Comparison of ENCODE assay signal across 8 mouse cellular contexts in genomic region chr9:65100991-65101685, GRCm38 (mm10). TPM values are rescaled to one million over a fixed set of nuclear protein-coding genes. Genes with fewer than 3 reads are reported as not detected.
DNase-seq lines count a peak whose midpoint lies in the region; ATAC-seq lines count a peak whose summit lies in the region.

TSS of gene Igdcc4 (plus strand) at chr9:65101486.

- ATAC-seq in erythroblast, adult 5-6 weeks (replicated peaks; ENCODE audit: low FRiP score, poor library complexity, severe bottlenecking) = no peak
- peak; percentile 9; the same call in 1 of the 2 replicates for ATAC-seq in midbrain, embryonic 11.5 days (ENCODE audit: low FRiP score)

- peaks cover 8% of the 10 kb centered on the region for H3K4me1 ChIP-seq in erythroblast, embryonic 14.5 days (ENCODE audit: control insufficient read depth)
- H3K4me1 ChIP-seq in midbrain, embryonic 11.5 days (ENCODE audit: control insufficient read depth, insufficient read depth, low read length) = peaks cover 18% of the 10 kb centered on the region

- no peaks in the 10 kb centered on the region for H3K36me3 ChIP-seq in erythroblast, embryonic 14.5 days (ENCODE audit: control insufficient read depth)
- no peaks in the 10 kb centered on the region for H3K36me3 ChIP-seq in midbrain, embryonic 11.5 days (ENCODE audit: control insufficient read depth, insufficient read depth, low read length)

- H3K4me2 ChIP-seq in midbrain, embryonic 11.5 days = peak within 1 kb of the TSS; percentile 100

- peak within 1 kb of the TSS; percentile 58 for H3K4me3 ChIP-seq in erythroblast, embryonic 14.5 days (replicated peaks)
- H3K4me3 ChIP-seq in midbrain, embryonic 11.5 days (ENCODE audit: low read depth, low read length) = peak within 1 kb of the TSS; percentile 85

- peaks cover 16% of the 10 kb centered on the region; the same call in 1 of the 2 replicates for H3K9me3 ChIP-seq in erythroblast, embryonic 14.5 days (ENCODE audit: control insufficient read depth, low read length)
- H3K9me3 ChIP-seq in midbrain, embryonic 11.5 days (ENCODE audit: control insufficient read depth, low read length) = peaks cover 8% of the 10 kb centered on the region; the same call in 1 of the 2 replicates

- 2% methylated on average over 53 of the region's 76 CpGs for whole genome bisulfite sequencing in midbrain, embryonic 11.5 days

- peak; percentile 31 for DNase-seq in urinary bladder, postnatal 14 days (ENCODE audit: low spot score)
- no peak for DNase-seq in urinary bladder, postnatal 36 days (ENCODE audit: low spot score in 2 of 2)
- DNase-seq in gastrocnemius, adult 8-10 months (ENCODE audit: low spot score in 2 of 2) = peak; percentile 15 to 39
- peak; percentile 44 for DNase-seq in kidney, postnatal 10 days
- peak; percentile 96 for DNase-seq in midbrain, embryonic 11.5 days (ENCODE audit: low spot score, missing footprints)
- DNase-seq in natural killer cell, adult 2 months (ENCODE audit: low spot score in 2 of 2) = no peak

- H3K27ac ChIP-seq in midbrain, embryonic 11.5 days (ENCODE audit: low read depth, low read length) = peak within 1 kb of the TSS; percentile 79

- peaks cover 69% of the 10 kb centered on the region for H3K27me3 ChIP-seq in erythroblast, embryonic 14.5 days (ENCODE audit: control insufficient read depth)
- no peaks in the 10 kb centered on the region for H3K27me3 ChIP-seq in midbrain, embryonic 11.5 days (ENCODE audit: control insufficient read depth, insufficient read depth, low read length)

- H3K9ac ChIP-seq in midbrain, embryonic 11.5 days (ENCODE audit: low read length) = peak within 1 kb of the TSS; percentile 98

RNA-seq across cellular contexts. Expression of gene Igdcc4, which starts in this region (rescaled TPM):
- polyA plus RNA-seq in erythroblast, embryonic 14.5 days (2012) = not detected in 2 replicates
- total RNA-seq in erythroblast, adult 5-6 weeks (2015; ENCODE audit: low replicate concordance) = not detected in 2 replicates
- 0.56 TPM in 1 of 2 replicates, not detected in the other for total RNA-seq in erythroblast, adult 5-6 weeks (2017; ENCODE audit: low replicate concordance)
- total RNA-seq in gastrocnemius, adult 8-10 months (2022) = 10 to 100 TPM; 28.1 to 32.6 (median 30.4) TPM
- polyA plus RNA-seq in midbrain, embryonic 11.5 days (2014; fragmentation: Nextera tagmentation; extraction: Ambion mirVana) = 13.0 and 13.3 TPM in 2 replicates

Comparison
In these comparisons a context has a peak if more than half of its experiments do, and no peak if none do; other contexts are left out.
1. RNA of gene Igdcc4 (total RNA-seq): 28.1 to 32.6 TPM in gastrocnemius, adult 8-10 months; 0.56 TPM in erythroblast, adult 5-6 weeks; every median in the first group is over 10 times any median in the second.
2. RNA of gene Igdcc4 (polyA plus RNA-seq): 13.0 to 13.3 TPM in midbrain, embryonic 11.5 days; not detected in erythroblast, embryonic 14.5 days; every median in the first group is over 10 times any median in the second.
3. DNase-seq: peak in urinary bladder, postnatal 14 days (single experiment), gastrocnemius, adult 8-10 months (2 of 2), kidney, postnatal 10 days (single experiment) and midbrain, embryonic 11.5 days (single experiment); none in urinary bladder, postnatal 36 days (0 of 2) and natural killer cell, adult 2 months (0 of 2).